Mouse (Mus musculus) left cerebral cortex, adult 2 months (tissue): ENCODE results near the gene Pnkd. TPM values are rescaled to one million over a fixed set of nuclear protein-coding genes. Genes with fewer than 3 reads are reported as not detected.

Experiments used
- DNase-seq, 2 experiments: peaks; one replicate each; pipeline ENCODE4 v3.0.0; 2021 to 2022; ENCODE audit warnings: low spot score in 2 of 2, mixed read lengths in 1 of 2; ENCODE audit errors: extremely low spot score in 1 of 2
- H3K27ac ChIP-seq: fragments of 200-600 bp; 2 replicates; pipeline ENCODE4 v1.8.1; 2022
- H3K4me3 ChIP-seq: fragments of 200-600 bp; 2 replicates; pipeline ENCODE4 v1.8.1; 2022
- CTCF ChIP-seq: fragments of 200-600 bp; IDR thresholded peaks from 2 replicates; pipeline ENCODE4 v1.8.1; 2022; ENCODE audit warnings: antibody characterized with exemption, mild to moderate bottlenecking, moderate library complexity
- intact Hi-C: fragments of 180-260 bp; cut with DNase I; formaldehyde crosslinking; loops from one replicate; pipeline ENCODE4 v1.15.1; 2025
- long read RNA-seq, 2 experiments: library from polyadenylated mRNA; stranded (forward); transcript quantifications; one replicate each; pipeline ENCODE4 v2.0.0; 2021; ENCODE audit warnings: borderline mapping rate in 2 of 2
- total RNA-seq, 2 experiments: library from RNA; stranded (reverse); gene quantifications; 2 replicates each; pipeline ENCODE4 v1.2.3; 2021

The Pnkd gene
- 100 to 1,000 TPM; 155 to 164 TPM for total RNA-seq
- long read RNA-seq, experiment 1, transcript Pnkd-202 (9 exons, 2,859 nt): minor isoform, 54 of 284 reads
- long read RNA-seq, experiment 1, transcript Pnkd-204 (3 exons, 740 nt): minor isoform, 27 of 284 reads
- long read RNA-seq, experiment 1, transcript Pnkd-201 (10 exons, 2,937 nt): major isoform, 179 of 284 reads
- long read RNA-seq, experiment 1, partial matches to known transcripts: 14 of 284 reads
- long read RNA-seq, experiment 1, other reads (novel, unspliced or antisense): 8 of 284 reads
- long read RNA-seq, experiment 2, transcript Pnkd-201 (10 exons, 2,937 nt): major isoform, 118 of 217 reads
- long read RNA-seq, experiment 2, transcript Pnkd-204 (3 exons, 740 nt): minor isoform, 22 of 217 reads
- long read RNA-seq, experiment 2, transcript Pnkd-202 (9 exons, 2,859 nt): minor isoform, 43 of 217 reads
- long read RNA-seq, experiment 2, partial matches to known transcripts: 15 of 217 reads
- long read RNA-seq, experiment 2, other reads (novel, unspliced or antisense): 19 of 217 reads

DNA sequence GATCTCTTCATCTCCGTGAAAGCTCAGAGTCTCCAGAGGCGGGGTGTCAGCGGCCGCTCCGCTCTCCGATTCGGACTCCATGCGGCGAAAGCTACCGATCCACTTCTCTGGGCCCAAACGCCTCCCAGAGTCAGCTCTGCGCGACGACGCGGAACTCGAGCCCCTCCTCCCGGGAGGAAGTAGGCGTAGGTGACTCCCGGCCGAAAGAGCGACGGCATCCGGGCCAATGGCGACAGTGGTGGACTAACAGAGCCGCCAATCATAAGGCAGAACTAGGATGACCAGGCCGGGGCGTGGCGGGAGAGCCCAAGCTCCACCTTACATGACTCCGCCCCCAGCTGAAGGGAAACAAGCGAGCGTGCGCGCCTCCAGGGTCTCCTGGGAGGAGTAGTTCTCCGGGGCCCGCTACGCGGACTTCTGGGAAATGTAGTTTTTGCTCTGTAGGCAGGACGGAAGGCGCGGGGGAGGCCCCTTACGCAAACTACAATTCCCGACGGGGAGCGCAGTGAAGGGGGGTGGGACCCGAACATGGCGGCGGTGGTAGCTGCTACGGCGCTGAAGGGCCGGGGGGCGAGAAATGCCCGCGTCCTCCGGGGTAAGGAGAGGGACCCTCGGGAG is at the start of gene Pnkd, which contains the start of gene Aamp:
TSS of gene Pnkd (plus strand) at position 388 of the 618 bp plus-strand sequence.
TSS of gene Aamp (minus strand) at position 196 of the 618 bp plus-strand sequence.
- intact Hi-C loops: loop anchor here (1.0 to 5.0 kb wide), 3 partner anchors 48 to 168 kb away; partner anchors contain the start of genes Arpc2 and Catip
- no peak; the same call in none of the 2 replicates for TF ChIP-seq CTCF
- peak within 1 kb of the TSS; percentile 91 for H3K27ac ChIP-seq
- DNase-seq: peak; percentile 99 to 100
- peak within 1 kb of the TSS; percentile 68 for H3K4me3 ChIP-seq

DNA sequence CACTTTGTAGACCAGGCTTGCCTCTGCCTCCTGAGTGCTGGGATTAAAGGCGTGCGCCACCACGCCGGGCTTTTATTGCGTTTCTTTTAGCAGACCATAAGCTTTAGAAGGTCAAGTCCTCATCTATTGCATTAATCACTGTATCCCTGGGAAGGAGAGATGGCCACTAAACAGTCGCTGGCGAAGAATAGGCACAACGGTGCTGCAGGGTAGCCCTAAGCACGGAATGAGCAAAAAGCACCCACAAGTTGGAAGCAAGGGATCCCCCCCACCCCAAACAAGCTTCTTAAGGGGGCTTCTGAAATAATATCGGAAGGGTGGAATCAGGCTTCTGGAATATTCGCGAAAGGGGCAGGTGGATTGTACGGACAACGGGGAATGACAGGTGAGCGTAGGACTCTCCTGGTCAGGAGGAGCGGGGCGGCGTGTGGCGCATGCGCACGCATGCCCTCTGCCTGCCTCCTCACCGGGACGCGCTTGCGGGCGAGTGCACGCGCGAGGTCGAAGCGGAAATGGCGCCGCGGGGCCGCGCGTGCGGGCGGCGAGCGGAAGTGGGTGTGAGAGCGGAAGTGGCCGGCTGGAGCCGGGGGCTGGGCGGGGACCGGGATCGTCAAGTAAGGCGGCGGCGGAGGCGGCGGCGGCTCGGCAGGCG is 48.7 kb upstream of the Pnkd start, which contains the start of gene Arpc2:
TSS of gene Arpc2 (plus strand) at position 147 of the 652 bp plus-strand sequence.
- intact Hi-C loops: loop anchor here (1.0 to 5.0 kb wide), 2 partner anchors 48 to 156 kb away; partner anchors contain the start of genes Aamp, Ctdsp1 and Pnkd
- Histone ChIP-seq H3K4me3 (peak within 1 kb of the TSS; percentile 85), H3K27ac (peak within 1 kb of the TSS; percentile 98)
- peak; percentile 98 for DNase-seq
- no peak for TF ChIP-seq CTCF

DNA sequence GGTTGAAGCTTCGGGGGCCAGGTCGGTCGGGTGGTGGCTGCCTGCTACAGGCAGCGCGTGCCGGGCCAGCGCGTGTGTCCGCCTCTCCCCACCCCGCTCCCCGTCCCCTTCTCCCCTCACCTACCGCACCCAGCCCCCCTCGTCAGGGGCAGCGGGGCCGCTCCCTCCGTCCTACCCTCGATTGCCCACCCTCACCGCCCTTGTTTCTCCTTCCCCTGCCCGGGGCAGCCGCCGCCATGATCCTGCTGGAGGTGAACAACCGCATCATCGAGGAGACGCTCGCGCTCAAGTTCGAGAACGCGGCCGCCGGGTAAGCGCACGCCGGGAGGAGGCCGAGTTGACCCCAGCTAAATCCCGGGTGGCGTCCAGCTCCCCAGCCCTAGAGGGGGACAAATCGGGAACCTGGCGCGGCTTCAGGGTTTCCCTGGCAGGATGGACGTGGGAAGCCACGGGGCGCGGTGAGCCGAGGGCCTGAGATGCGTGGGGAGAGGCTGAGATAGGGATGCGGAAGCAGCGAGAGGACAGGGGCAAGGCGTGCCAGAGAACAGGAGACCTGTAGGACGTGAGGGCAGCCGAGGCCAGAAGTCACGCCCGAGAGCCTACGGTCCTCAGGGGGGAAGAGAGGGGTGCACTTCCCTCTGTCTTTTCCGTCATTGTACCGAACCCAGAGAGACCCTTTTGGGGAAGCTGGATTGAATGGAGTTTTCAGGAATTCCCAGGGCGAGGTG is 48.0 kb upstream of the Pnkd start:
- Histone ChIP-seq H3K27ac (peak overlapping the region; percentile 98), H3K4me3 (peak overlapping the region; percentile 85)
- intact Hi-C loops: loop anchor here (1.0 to 5.0 kb wide), 2 partner anchors 48 to 156 kb away; partner anchors contain the start of genes Aamp, Ctdsp1 and Pnkd
- peak in 1 of 2 experiments; percentile 40 for DNase-seq
- TF ChIP-seq CTCF: no peak

DNA sequence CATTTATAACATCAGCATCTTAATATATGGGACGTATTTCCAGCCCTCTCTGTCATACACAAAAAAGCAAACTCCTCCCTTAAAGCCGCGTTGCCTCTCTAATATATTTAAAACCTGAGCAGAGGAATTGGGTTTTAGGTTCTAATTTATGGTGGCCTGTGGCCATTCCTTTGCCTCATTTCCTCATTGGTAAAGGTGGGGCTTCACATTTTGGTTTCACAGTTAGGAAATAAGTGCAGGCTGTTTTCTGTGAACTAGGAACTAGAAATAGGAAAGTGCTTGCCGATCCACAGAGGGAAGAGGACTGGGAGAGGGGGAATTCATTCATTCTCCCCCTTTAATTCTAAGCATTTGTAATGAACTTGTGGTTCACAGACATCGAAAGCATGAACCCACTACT is 47.1 kb upstream of the Pnkd start:
- intact Hi-C loops: loop anchor here (5.0 kb wide), 1 partner anchor 155 kb away; the partner anchor contains the start of gene Ctdsp1
- H3K4me3 ChIP-seq: peak overlapping the region; percentile 85
- H3K27ac ChIP-seq: peak overlapping the region; percentile 98
- no peak for TF ChIP-seq CTCF
- DNase-seq: no peak

DNA sequence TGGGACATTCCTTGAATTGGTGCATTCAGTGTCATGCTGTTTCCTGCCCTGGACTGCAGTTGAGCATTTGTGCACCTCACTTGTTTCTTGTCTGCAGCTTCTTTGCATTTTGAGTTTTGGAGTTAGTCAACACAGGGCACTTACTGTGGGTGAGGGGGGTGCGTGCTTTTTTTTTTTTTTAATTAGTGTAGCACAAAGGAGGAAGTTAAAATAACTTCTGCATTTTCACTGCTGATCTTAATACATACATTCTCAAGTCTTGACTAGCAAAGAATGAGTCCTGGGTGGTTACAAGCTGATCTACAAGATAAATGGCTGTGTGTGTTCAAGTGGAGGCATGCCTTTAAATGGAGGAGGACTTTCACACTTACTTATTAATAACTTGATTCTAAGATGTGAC is 46.6 kb upstream of the Pnkd start:
- intact Hi-C loops: loop anchor here (5.0 kb wide), 1 partner anchor 154 kb away; the partner anchor contains the start of gene Ctdsp1
- no peak for DNase-seq
- Histone ChIP-seq H3K27ac (no peak overlapping the region), H3K4me3 (peak overlapping the region; percentile 85)
- TF ChIP-seq CTCF: no peak

DNA sequence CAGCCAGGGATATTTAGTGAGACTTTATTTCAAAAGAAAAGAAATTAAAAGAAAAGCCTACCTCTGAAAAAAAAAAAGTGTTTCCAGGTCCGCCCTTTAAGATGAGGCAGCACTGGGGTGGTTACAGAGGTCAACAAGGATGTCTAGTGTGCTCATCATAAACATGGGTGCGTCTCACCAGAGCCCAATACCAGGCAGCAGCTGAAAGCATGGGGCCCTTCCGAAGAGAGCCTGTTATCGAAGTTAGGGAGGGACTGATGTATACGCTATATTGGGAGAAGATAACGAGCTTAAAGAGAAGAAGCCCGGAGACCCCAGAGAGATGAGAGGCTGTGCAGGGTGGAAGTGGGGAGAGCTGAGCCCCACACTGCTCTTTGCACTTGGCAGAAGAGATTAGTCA is 45.6 kb upstream of the Pnkd start:
- Histone ChIP-seq H3K27ac (peak overlapping the region; percentile 74), H3K4me3 (peak overlapping the region; percentile 85)
- TF ChIP-seq CTCF: no peak
- intact Hi-C loops: loop anchor here (5.0 kb wide), 1 partner anchor 153 kb away; the partner anchor contains the start of gene Ctdsp1
- DNase-seq: no peak

DNA sequence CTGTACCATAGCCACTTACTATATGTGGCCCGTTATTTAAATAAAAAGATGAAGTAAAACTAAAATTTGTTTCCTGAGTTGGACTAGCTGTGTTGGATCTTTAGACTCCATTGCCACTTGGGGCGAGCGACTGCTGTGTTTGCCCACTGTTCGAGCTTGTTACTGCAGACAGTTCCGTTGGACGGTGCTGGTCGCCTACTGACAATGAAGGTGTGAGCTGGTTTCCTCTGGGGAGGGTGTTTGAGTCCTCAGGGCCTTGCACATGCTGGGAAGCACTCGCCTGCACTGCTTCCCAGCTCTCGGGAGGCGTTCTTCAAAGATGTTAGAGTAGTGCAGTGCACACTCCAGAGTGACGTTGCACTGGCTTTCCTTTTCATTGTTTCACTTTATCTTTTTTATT is 45.1 kb upstream of the Pnkd start:
- peak overlapping the region; percentile 85 for H3K4me3 ChIP-seq
- peak overlapping the region; percentile 74 for H3K27ac ChIP-seq
- TF ChIP-seq CTCF: no peak
- intact Hi-C loops: loop anchor here (2.0 to 5.0 kb wide), 2 partner anchors 33 to 153 kb away; partner anchors contain the start of gene Ctdsp1
- DNase-seq: peak in 1 of 2 experiments; percentile 35

DNA sequence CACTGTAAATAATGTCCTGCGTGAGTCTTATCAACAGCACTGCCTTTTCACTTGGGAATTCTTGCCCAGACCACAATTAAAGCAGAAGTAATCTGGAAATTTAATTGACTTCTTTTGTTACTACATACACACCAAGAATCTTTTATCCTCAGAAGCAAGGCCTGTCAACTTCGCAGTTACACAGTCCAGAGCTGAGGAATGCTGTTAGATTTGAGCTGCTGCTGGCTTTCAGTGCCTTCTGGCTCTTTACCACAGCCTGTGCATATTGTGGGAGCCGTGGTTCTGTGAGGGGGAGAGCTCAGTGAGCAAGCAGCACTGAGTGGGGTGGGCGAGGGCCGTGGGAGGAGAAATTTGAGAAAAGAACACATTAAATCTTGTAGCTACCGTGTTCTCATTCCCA is 44.4 kb upstream of the Pnkd start:
- intact Hi-C loops: loop anchor here (2.0 kb wide), 1 partner anchor 34 kb away; no protein-coding TSS in a partner anchor
- no peak for TF ChIP-seq CTCF
- Histone ChIP-seq H3K27ac (peak overlapping the region; percentile 74), H3K4me3 (peak overlapping the region; percentile 85; the same call in 1 of the 2 replicates)
- peak; percentile 69 to 75 for DNase-seq

DNA sequence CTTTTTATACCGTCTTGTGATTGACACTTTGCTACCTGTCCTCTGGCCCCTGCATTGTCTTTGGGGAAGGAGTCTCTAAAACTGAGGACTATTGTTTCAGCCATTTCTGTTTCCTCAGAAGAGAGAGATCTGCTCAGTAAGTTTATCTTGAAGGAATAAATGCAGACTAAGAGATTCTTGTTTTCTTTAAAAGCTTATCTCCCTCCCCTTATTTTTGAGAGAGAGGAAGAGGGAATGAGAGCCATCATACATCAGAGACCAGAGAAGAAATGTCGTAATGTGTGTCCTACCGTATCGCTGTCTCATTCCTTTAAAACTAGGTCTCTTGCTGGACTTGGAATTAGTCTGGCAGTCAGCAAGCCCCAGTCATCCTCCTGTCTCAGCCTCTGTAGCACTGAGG is 43.9 kb upstream of the Pnkd start:
- H3K4me3 ChIP-seq: peak overlapping the region; percentile 85
- peak overlapping the region; percentile 74 for H3K27ac ChIP-seq
- DNase-seq: no peak
- TF ChIP-seq CTCF: no peak
- intact Hi-C loops: loop anchor here (2.0 kb wide), 1 partner anchor 34 kb away; no protein-coding TSS in a partner anchor

DNA sequence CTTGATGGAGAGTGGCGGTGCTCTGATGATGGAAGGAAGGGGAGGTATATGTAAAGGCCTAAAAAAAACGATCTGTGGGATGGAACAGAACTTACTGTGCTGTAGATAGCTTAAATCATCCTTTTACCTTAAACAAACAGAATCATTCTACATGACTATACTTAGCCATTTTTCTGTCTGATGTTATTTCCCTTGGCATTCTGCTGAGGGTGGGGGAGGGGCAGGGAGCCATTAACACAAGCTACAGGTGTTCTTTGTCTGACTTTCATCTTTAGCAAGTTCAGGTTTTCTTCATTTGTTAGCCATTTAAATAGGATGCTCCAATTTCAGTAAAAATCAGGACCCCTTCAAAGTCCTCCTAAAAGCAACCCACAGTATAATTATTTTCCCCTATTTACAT is 39.2 kb upstream of the Pnkd start:
- Histone ChIP-seq H3K27ac (no peak overlapping the region), H3K4me3 (no peak overlapping the region)
- intact Hi-C loops: no loop called here
- DNase-seq: no peak
- TF ChIP-seq CTCF: no peak
